Mouse (Mus musculus): ENCODE measurements around the gene Mdh1b. TPM values are rescaled to one million over a fixed set of nuclear protein-coding genes. Genes with fewer than 3 reads are reported as not detected.

Mdh1b gene
- polyA plus RNA-seq, 1 experiment, result not detected

- H3K4me3 ChIP-seq (replicated peaks), result no peak overlapping the region
- no peaks in the 10 kb centered on the region for H3K27me3 ChIP-seq (ENCODE audit: control insufficient read depth)
- no peaks in the 10 kb centered on the region for H3K9me3 ChIP-seq (ENCODE audit: control insufficient read depth, low read length)
- no peaks in the 10 kb centered on the region for H3K4me1 ChIP-seq (ENCODE audit: control insufficient read depth)
- TF ChIP-seq TAL1 (IDR thresholded peaks at IDR 0.05; ENCODE audit: low read length), result no peak
- no peak for TF ChIP-seq GATA1 (IDR thresholded peaks at IDR 0.05; ENCODE audit: low read length)
- peaks cover 21% of the 10 kb centered on the region for H3K36me3 ChIP-seq (ENCODE audit: control insufficient read depth)
These were observed 25.9 kb upstream of the Mdh1b start for GRCm38 (mm10) chr1:63756005-63756404.

GRCm38 (mm10) chr1:63729796-63730195 lies 322 bp downstream of the Mdh1b start:
- Histone ChIP-seq H3K27me3 (ENCODE audit: control insufficient read depth) (no peaks in the 10 kb centered on the region), H3K36me3 (ENCODE audit: control insufficient read depth) (no peaks in the 10 kb centered on the region), H3K9me3 (ENCODE audit: control insufficient read depth, low read length) (no peaks in the 10 kb centered on the region), H3K4me1 (ENCODE audit: control insufficient read depth) (peaks cover 18% of the 10 kb centered on the region), H3K4me3 (replicated peaks) (peak overlapping the region; percentile 81)
- TF ChIP-seq GATA1 (IDR thresholded peaks at IDR 0.05; ENCODE audit: low read length), result no peak
- no peak for TF ChIP-seq TAL1 (IDR thresholded peaks at IDR 0.05; ENCODE audit: low read length)

- Histone ChIP-seq H3K4me1 (ENCODE audit: control insufficient read depth) (no peaks in the 10 kb centered on the region), H3K9me3 (ENCODE audit: control insufficient read depth, low read length) (no peaks in the 10 kb centered on the region), H3K4me3 (replicated peaks) (no peak overlapping the region), H3K27me3 (ENCODE audit: control insufficient read depth) (no peaks in the 10 kb centered on the region), H3K36me3 (ENCODE audit: control insufficient read depth) (no peaks in the 10 kb centered on the region)
- TF ChIP-seq TAL1 (IDR thresholded peaks at IDR 0.05; ENCODE audit: low read length) (no peak), GATA1 (IDR thresholded peaks at IDR 0.05; ENCODE audit: low read length) (no peak)
These were observed 10.0 kb downstream of the Mdh1b start for GRCm38 (mm10) chr1:63720161-63720560.

- Histone ChIP-seq H3K4me1 (ENCODE audit: control insufficient read depth) (no peaks in the 10 kb centered on the region), H3K36me3 (ENCODE audit: control insufficient read depth) (no peaks in the 10 kb centered on the region), H3K27me3 (ENCODE audit: control insufficient read depth) (no peaks in the 10 kb centered on the region), H3K4me3 (replicated peaks) (no peak overlapping the region), H3K9me3 (ENCODE audit: control insufficient read depth, low read length) (no peaks in the 10 kb centered on the region)
- TF ChIP-seq GATA1 (IDR thresholded peaks at IDR 0.05; ENCODE audit: low read length) (no peak), TAL1 (IDR thresholded peaks at IDR 0.05; ENCODE audit: low read length) (no peak)
These were observed 21.2 kb downstream of the Mdh1b start for GRCm38 (mm10) chr1:63708876-63709275.

- H3K9me3 ChIP-seq (ENCODE audit: control insufficient read depth, low read length), result no peaks in the 10 kb centered on the region
- TF ChIP-seq GATA1 (IDR thresholded peaks at IDR 0.05; ENCODE audit: low read length) (no peak), TAL1 (IDR thresholded peaks at IDR 0.05; ENCODE audit: low read length) (no peak)
- no peak overlapping the region for H3K4me3 ChIP-seq (replicated peaks)
- H3K4me1 ChIP-seq (ENCODE audit: control insufficient read depth), result no peaks in the 10 kb centered on the region
- H3K36me3 ChIP-seq (ENCODE audit: control insufficient read depth), result no peaks in the 10 kb centered on the region
- no peaks in the 10 kb centered on the region for H3K27me3 ChIP-seq (ENCODE audit: control insufficient read depth)
These were observed 24.4 kb downstream of the Mdh1b start for GRCm38 (mm10) chr1:63705733-63706132.

GRCm38 (mm10) chr1:63696861-63697260 lies 33.3 kb downstream of the Mdh1b start:
- no peaks in the 10 kb centered on the region for H3K4me1 ChIP-seq (ENCODE audit: control insufficient read depth)
- H3K9me3 ChIP-seq (ENCODE audit: control insufficient read depth, low read length), result no peaks in the 10 kb centered on the region
- TF ChIP-seq GATA1 (IDR thresholded peaks at IDR 0.05; ENCODE audit: low read length) (no peak), TAL1 (IDR thresholded peaks at IDR 0.05; ENCODE audit: low read length) (no peak)
- no peaks in the 10 kb centered on the region for H3K36me3 ChIP-seq (ENCODE audit: control insufficient read depth)
- H3K4me3 ChIP-seq (replicated peaks), result no peak overlapping the region
- H3K27me3 ChIP-seq (ENCODE audit: control insufficient read depth), result no peaks in the 10 kb centered on the region

GRCm38 (mm10) chr1:63686827-63687226 lies 43.3 kb downstream of the Mdh1b start, which contains the start of gene Dytn:
Gene Dytn (minus strand): TSS chr1:63686927.
- Histone ChIP-seq H3K9me3 (ENCODE audit: control insufficient read depth, low read length) (no peaks in the 10 kb centered on the region), H3K4me3 (replicated peaks) (no peak within 1 kb of the TSS), H3K36me3 (ENCODE audit: control insufficient read depth) (no peaks in the 10 kb centered on the region), H3K4me1 (ENCODE audit: control insufficient read depth) (no peaks in the 10 kb centered on the region), H3K27me3 (ENCODE audit: control insufficient read depth) (no peaks in the 10 kb centered on the region)
- TF ChIP-seq GATA1 (IDR thresholded peaks at IDR 0.05; ENCODE audit: low read length) (no peak), TAL1 (IDR thresholded peaks at IDR 0.05; ENCODE audit: low read length) (no peak)

GRCm38 (mm10) chr1:63675975-63676374 lies 54.1 kb downstream of the Mdh1b start:
- no peaks in the 10 kb centered on the region for H3K9me3 ChIP-seq (ENCODE audit: control insufficient read depth, low read length)
- H3K27me3 ChIP-seq (ENCODE audit: control insufficient read depth), result no peaks in the 10 kb centered on the region
- TF ChIP-seq TAL1 (IDR thresholded peaks at IDR 0.05; ENCODE audit: low read length), result no peak
- TF ChIP-seq GATA1 (IDR thresholded peaks at IDR 0.05; ENCODE audit: low read length), result no peak
- H3K4me3 ChIP-seq (replicated peaks), result no peak overlapping the region
- no peaks in the 10 kb centered on the region for H3K4me1 ChIP-seq (ENCODE audit: control insufficient read depth)
- H3K36me3 ChIP-seq (ENCODE audit: control insufficient read depth), result no peaks in the 10 kb centered on the region

- Histone ChIP-seq H3K4me1 (ENCODE audit: control insufficient read depth) (no peaks in the 10 kb centered on the region), H3K27me3 (ENCODE audit: control insufficient read depth) (no peaks in the 10 kb centered on the region), H3K4me3 (replicated peaks) (no peak overlapping the region), H3K36me3 (ENCODE audit: control insufficient read depth) (no peaks in the 10 kb centered on the region), H3K9me3 (ENCODE audit: control insufficient read depth, low read length) (no peaks in the 10 kb centered on the region)
- TF ChIP-seq TAL1 (IDR thresholded peaks at IDR 0.05; ENCODE audit: low read length) (no peak), GATA1 (IDR thresholded peaks at IDR 0.05; ENCODE audit: low read length) (no peak)
These were observed 61.3 kb downstream of the Mdh1b start for GRCm38 (mm10) chr1:63668852-63669160.

All from erythroblast, embryonic 14.5 days (primary cell).